Mouse (Mus musculus) ZHBTc4 (cell line): ENCODE measurements at regions not wholly inside any gene's neighbourhood (a gene's known extent, or its start where the extent isn't known, plus 50 kb on each side); places are given as distances from the start of the nearest gene placed in this dataset.

Experiments
- DNase-seq: peaks from one replicate; pipeline ENCODE4 v3.0.0-alpha.2; 2011; ENCODE audit warnings: low read depth, low spot score

GRCm38 (mm10) chr13:97617511-97618189 lies 142.8 kb downstream of the Gm10260 start:
- DNase-seq: no peak

- DNase-seq: peak; percentile 67
These were observed 143.5 kb downstream of the Gm10260 start for GRCm38 (mm10) chr13:97616919-97617318.

DNA sequence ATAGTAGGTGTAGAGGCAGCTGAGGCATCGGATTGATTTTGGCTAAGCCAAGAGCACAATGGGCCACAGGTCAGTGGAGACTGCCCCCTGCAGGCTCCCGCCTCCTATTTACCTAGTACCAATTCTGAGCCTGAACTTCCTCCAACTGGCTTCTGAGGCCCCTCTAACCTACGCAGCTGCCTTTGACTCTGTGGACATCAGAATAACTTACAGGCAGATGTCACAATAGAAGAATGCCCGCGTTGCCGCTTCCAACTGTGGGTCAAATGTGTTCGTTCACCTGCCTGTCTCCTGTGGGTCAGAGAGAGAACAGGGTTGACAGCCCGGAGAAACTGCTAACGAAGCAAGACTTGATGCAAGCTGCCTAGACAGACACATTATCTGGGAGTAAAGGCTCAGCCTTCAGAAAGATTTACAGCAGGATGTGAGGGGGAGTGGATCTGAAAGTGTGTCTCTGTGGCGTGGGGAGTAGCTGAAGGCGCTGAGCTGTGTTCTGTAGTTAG lies 153.2 kb downstream of the Gm10260 start:
- DNase-seq: peak; percentile 81

- no peak for DNase-seq
These were observed 156.0 kb downstream of the Gm10260 start for GRCm38 (mm10) chr13:97604451-97604850.

GRCm38 (mm10) chr13:97601135-97601730 lies 159.2 kb downstream of the Gm10260 start:
- DNase-seq: peak; percentile 64

DNA sequence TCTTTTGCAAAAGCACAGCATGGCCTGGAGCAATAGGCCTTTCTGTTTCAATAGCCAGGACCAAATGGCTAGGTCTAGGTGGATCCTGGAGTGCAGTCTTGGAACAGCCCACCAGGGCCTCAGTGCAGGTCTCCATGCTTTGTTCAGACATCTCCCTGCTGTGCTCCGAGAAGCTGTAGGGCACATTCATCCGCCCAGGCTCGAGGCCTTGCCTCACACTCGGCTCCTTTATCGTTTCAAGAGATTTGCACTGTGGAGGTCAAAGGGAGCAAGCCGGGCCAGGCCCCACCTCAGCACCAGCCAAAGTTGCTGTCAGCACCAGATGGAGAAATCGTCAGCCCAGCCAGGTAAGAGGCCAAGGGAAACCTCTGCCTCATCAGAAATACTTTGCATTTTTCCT lies 160.3 kb downstream of the Gm10260 start:
- DNase-seq: peak; percentile 88

GRCm38 (mm10) chr13:97598507-97599431 lies 161.7 kb downstream of the Gm10260 start:
- no peak for DNase-seq

DNA sequence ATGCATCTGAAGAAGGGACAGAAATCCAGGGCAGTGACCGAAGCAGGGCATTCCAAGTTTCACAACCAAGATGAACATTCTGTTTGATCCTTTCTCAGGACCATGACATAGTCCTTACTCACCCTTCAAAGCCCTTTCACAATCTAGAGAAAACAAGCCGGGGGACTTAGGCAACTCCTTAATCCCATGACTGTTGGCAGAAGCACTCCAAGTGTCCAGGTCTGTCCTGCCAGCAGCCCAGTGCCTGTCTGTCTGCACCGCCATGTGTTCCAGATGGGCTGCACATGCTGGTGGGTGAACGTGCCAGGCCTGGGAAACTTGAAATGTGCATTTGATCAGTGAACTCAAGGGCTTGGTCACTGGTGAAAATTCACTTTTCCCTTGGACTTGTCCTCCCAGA lies 165.6 kb downstream of the Gm10260 start:
- no peak for DNase-seq

DNA sequence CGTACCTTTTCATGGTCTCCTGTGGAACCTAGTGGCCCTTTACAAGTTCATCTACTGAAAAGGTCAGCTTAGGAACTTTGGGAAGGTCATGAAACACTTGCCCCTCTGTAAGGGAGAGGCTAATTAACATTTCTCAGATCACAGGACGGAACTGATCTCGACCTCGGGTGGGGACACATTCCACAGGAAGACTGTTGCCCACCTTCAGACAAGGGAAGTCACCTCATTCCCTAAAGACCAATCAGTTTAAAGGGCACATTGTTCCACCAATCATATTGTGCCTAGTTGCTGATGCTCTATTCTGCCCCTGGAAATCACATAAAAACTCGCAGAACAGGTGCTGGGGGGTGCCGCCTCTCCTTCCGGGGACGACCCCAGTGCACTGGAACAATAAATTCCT lies 170.8 kb downstream of the Gm10260 start:
- peak; percentile 90 for DNase-seq

- peak; percentile 53 for DNase-seq
These were observed 172.3 kb downstream of the Gm10260 start for GRCm38 (mm10) chr13:97588085-97588484.

DNA sequence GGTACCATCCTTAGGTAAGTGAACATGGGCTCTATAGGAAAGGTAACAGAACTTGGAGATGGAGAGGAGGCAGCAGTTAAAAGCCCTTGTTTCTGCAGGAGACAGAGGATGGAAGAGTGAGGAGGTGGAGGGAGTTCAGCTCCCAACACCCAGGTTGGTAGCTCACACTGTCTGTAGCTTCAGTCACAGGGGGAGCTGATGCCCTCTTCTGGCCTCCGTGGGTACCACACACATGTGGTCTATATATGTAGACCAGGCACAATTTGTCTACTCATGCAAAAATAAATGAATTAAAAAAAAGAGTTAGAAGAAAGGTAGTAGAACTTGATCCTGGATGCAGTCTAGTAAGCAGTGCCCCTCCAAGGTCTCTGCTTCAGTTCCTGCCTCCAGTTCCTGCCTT lies 173.3 kb downstream of the Gm10260 start:
- DNase-seq: peak; percentile 78

- no peak for DNase-seq
These were observed 176.4 kb downstream of the Gm10260 start for GRCm38 (mm10) chr13:97584045-97584444.

GRCm38 (mm10) chr13:97581380-97581779 lies 179.1 kb downstream of the Gm10260 start:
- no peak for DNase-seq

GRCm38 (mm10) chr13:97580241-97580874 lies 180.1 kb downstream of the Gm10260 start:
- DNase-seq: peak; percentile 73

DNA sequence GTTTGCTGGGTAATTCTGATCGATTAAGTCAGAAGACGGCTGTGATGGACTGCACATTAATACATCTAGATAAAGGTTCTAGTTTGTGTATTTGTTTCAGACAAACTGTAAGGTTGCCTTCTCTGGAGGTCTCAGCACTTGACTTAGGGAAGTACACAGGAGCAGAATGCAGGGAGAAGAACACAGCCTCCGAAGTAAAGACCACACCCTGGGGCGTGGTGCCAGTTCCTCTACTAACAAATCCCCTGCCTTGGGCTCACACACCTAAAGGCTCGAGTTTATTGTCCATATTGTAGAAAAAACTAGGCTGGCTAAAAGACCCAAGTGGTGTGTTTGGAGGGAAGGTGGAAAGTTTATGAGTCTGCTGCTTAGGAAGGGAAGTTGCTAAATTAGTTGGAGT lies 181.8 kb downstream of the Gm10260 start:
- DNase-seq: peak; percentile 79

DNA sequence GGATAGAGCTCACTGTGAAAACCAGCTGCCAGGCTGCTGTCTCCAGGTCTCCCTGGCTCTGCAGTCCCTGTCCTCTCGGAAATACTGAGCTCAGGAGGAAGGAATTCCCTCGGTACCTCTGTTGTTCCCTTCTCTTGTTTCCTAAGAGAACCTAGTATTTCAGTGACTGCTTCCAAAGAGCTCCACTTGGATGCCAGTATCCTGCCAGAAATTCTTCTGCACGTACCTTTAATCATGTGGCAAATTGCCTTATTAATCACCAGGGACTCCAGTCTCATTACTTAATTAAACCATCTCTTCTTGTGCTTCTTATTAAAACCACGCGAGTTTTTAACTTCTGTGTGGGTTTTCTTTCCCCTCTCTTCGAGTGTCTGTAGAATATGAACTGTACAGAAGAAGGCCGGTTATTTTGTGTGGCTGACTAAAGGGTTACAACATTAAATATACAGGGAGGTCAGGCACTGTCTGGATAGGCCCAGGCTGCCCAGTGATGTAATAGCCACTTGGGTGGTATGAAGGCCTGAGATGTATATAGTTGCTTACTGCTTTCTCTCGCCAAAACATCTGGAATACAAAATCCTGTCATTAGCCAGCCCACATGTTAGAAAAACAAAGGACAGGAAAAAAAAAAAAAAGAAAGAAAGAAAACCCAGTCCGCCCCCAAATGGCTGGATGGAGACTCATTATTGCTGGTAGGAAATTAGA lies 183.2 kb downstream of the Gm10260 start:
- no peak for DNase-seq

GRCm38 (mm10) chr13:97573601-97574000 lies 186.8 kb downstream of the Gm10260 start:
- DNase-seq: no peak

DNA sequence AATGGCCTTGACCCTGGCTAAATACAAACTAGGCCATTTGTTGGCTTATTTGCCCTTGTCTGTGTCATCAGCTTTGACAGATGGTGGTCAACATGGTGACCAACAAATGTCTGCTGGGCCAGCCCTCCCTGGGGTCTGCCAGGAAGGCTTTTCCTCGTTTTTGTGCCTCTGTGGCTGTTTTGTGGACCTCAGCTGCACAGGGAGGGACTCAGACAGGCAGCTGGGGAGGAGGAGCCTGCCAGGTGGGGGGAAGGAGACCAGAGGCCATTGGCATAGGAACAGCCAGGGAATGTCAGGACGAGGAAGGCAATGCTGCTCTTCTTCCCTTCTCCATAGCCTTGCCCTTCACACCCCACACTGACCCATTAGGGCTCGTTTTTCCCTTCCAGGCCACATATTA lies 188.1 kb downstream of the Gm10260 start:
- no peak for DNase-seq

- DNase-seq: no peak
These were observed 190.4 kb downstream of the Gm10260 start for GRCm38 (mm10) chr13:97570009-97570408.

GRCm38 (mm10) chr13:97567632-97568031 lies 192.8 kb downstream of the Gm10260 start:
- DNase-seq: no peak

DNA sequence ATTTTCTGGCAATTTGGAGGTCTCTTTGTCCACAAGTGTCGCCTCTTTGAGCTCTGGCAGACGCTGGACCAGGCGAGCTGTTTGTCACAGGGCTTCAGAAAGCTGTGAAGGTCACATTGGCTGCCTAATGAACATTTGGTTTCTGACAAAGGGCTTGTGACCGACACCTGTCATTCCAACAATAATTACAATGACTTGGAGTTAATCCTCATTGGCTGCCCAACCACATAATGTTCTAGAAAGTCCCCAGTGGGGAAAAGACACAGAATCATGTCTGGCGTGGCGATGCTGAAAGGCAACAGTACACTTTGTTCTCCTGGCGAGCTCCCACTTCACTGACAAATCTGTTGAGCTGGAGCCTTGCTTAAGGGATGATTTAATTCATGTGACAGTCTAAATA lies 194.4 kb downstream of the Gm10260 start:
- DNase-seq: no peak
